Mouse (Mus musculus) heart, embryonic 11.5 days (tissue): ENCODE measurements at regions not wholly inside any gene's neighbourhood (a gene's known extent, or its start where the extent isn't known, plus 50 kb on each side); places are given as distances from the start of the nearest gene placed in this dataset.

Source experiments
- ATAC-seq: fragments of 200-750 bp; cut with Nextera tagmentation; replicated peaks from 2 replicates; pipeline ENCODE4 v1.8.0; 2017; ENCODE audit warnings: moderate library complexity; ENCODE audit not compliant: insufficient number of reproducible peaks, low FRiP score, low TSS enrichment
- H3K27ac ChIP-seq: fragments of 300-500 bp; sonication (generic); 2 replicates; pipeline ENCODE4 v1.5.1; 2014; ENCODE audit warnings: mild to moderate bottlenecking, low read depth, low read length
- H3K27me3 ChIP-seq: fragments of 300-500 bp; sonication (generic); 2 replicates; pipeline ENCODE4 v1.6.1; 2014; ENCODE audit warnings: mild to moderate bottlenecking, low read length, mixed read lengths; ENCODE audit not compliant: control insufficient read depth, insufficient read depth
- H3K36me3 ChIP-seq: fragments of 300-500 bp; sonication (generic); 2 replicates; pipeline ENCODE4 v1.6.1; 2014; ENCODE audit warnings: mild to moderate bottlenecking, low read length, moderate library complexity, mixed read lengths; ENCODE audit not compliant: control insufficient read depth, insufficient read depth
- H3K4me1 ChIP-seq: fragments of 300-500 bp; sonication (generic); 2 replicates; pipeline ENCODE4 v1.6.1; 2014; ENCODE audit warnings: low read length; ENCODE audit not compliant: control insufficient read depth, insufficient read depth
- H3K4me2 ChIP-seq: fragments of 300-500 bp; sonication (generic); 2 replicates; pipeline ENCODE4 v1.6.1; 2014; ENCODE audit warnings: mild to moderate bottlenecking, moderate library complexity
- H3K4me3 ChIP-seq: fragments of 300-500 bp; sonication (generic); 2 replicates; pipeline ENCODE4 v1.5.1; 2014; ENCODE audit warnings: low read depth, low read length
- H3K9ac ChIP-seq: fragments of 300-500 bp; sonication (generic); 2 replicates; pipeline ENCODE4 v1.6.1; 2014; ENCODE audit warnings: mild to moderate bottlenecking, low read depth, low read length, moderate library complexity
- H3K9me3 ChIP-seq: fragments of 300-500 bp; sonication (generic); replicated peaks from 2 replicates; pipeline ENCODE4 v1.6.1; 2016; ENCODE audit warnings: low read length; ENCODE audit not compliant: control insufficient read depth
- WGBS: fragments of 180-500 bp; shearing (Covaris S2); extraction: QIAGEN DNeasy Blood & Tissue Kit; methylation state at CpG from one replicate; pipeline ENCODE4 v1.1.7; 2014; ENCODE audit not compliant: insufficient replicate concordance; 5-methylcytosine and 5-hydroxymethylcytosine counted together

GRCm38 (mm10) chr9:84240491-84240975 lies 315.6 kb downstream of the Bckdhb start:
- H3K4me2 ChIP-seq, result no peak overlapping the region
- ATAC-seq, result no peak
- H3K27me3 ChIP-seq, result no peaks in the 10 kb centered on the region
- no peaks in the 10 kb centered on the region for H3K4me1 ChIP-seq
- 70% methylated on average over 4 of the region's 4 CpGs for WGBS
- no peak overlapping the region for H3K27ac ChIP-seq
- H3K9me3 ChIP-seq, result no peaks in the 10 kb centered on the region
- no peak overlapping the region for H3K9ac ChIP-seq
- no peak overlapping the region for H3K4me3 ChIP-seq
- no peaks in the 10 kb centered on the region for H3K36me3 ChIP-seq

DNA sequence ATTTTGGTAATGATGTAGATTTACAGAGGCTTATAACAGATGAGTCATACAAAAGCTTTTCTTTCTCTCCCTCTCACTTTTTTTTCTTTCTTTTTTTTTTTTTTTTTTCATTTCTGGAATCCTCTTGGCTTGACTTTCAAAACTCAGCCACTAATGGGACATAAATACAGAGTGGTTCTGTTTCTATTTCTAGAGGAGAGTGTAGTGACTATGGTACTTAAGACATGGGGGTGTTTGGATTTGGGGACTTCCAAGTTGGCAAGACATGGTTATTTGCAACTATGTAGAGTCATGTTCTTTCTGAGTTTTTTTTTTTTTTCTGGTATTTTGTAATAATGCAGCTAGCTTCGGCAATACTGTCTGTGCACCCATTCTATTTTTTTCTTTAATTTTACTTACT lies 324.8 kb downstream of the Bckdhb start:
- Histone ChIP-seq H3K9me3 (no peaks in the 10 kb centered on the region), H3K4me1 (no peaks in the 10 kb centered on the region), H3K27me3 (no peaks in the 10 kb centered on the region), H3K36me3 (no peaks in the 10 kb centered on the region), H3K27ac (no peak overlapping the region), H3K4me2 (no peak overlapping the region), H3K9ac (no peak overlapping the region), H3K4me3 (no peak overlapping the region)
- 81% methylated on average over 1 of the region's 1 CpGs for whole genome bisulfite sequencing
- ATAC-seq, result no peak

DNA sequence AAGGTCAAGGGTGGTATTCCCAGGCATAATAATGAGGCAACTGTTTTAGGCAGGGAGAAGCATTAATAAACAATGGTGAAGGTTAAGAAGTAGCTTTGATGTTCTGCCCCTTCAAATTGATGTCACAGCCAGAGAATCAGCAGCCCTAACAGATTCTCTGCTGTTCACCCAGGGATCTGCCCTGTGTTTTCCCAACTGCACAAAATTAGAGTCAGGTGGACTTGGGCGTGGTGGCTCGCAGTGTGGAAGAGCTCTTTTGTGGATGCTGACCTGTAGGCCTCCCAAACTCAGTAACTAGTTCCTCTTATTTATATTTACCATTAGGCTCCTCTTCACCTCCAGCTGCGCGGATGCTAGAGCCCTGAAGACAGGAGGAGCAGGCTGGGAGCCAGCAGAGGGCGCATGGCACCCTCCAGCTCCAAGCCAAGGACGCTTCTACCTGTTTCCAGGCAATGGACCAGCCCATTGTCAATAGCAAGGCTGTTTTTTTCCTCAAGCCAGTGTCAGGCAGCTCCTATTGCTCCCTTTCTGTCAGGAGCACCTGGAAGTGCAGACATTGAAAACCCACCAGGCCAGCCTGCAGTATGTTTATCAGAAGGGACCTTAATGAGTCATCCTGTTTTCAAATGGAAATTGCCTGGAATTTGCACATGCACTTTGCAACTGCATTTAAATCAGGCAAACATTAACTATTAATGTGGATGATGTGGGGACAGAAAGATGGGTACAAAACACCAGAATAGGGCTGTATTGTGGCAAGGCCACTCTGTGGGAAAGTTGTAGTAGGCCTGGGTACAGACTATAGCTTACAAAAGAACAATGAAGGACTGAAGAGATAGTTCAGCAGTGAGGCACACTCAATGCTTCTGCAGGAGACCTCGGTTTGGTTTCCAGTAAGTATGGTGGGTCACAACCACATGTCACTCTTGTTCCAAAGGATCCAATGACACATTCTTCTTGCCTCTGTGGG lies 328.4 kb downstream of the Bckdhb start:
- H3K36me3 ChIP-seq, result no peaks in the 10 kb centered on the region
- ATAC-seq, result no peak
- no peaks in the 10 kb centered on the region for H3K4me1 ChIP-seq
- H3K27me3 ChIP-seq, result no peaks in the 10 kb centered on the region
- WGBS, result 21% methylated on average over 7 of the region's 7 CpGs
- no peak overlapping the region for H3K4me3 ChIP-seq
- H3K9me3 ChIP-seq, result no peaks in the 10 kb centered on the region
- H3K27ac ChIP-seq, result no peak overlapping the region
- no peak overlapping the region for H3K4me2 ChIP-seq
- H3K9ac ChIP-seq, result no peak overlapping the region

DNA sequence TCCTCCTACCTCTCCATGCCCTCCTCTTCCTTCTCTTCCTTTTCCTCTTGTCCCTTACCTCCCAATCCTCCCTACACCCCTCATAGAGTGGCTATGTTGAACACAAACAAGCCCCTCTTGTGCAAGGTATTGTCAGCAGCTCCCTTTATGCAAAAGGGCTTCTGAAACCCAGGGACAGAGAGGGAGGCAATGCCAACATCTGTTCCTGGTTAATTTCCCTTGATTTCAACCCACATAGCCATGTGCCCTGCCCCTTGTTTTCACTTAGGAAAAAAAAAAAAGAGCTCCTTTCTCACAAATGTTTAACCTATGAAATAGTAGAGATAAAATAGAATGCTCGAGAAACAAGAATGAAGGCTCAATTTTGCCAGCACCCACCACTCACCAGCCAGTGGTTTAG lies 333.5 kb downstream of the Bckdhb start:
- Histone ChIP-seq H3K9ac (no peak overlapping the region), H3K9me3 (no peaks in the 10 kb centered on the region), H3K4me2 (no peak overlapping the region), H3K36me3 (no peaks in the 10 kb centered on the region), H3K27ac (no peak overlapping the region), H3K27me3 (no peaks in the 10 kb centered on the region), H3K4me3 (no peak overlapping the region), H3K4me1 (no peaks in the 10 kb centered on the region)
- WGBS, result 56% methylated on average over 1 of the region's 1 CpGs
- no peak for ATAC-seq

- H3K4me1 ChIP-seq, result no peaks in the 10 kb centered on the region
- no peak overlapping the region for H3K4me2 ChIP-seq
- no peak overlapping the region for H3K9ac ChIP-seq
- no peak overlapping the region for H3K27ac ChIP-seq
- no peak overlapping the region for H3K4me3 ChIP-seq
- ATAC-seq, result no peak
- no peaks in the 10 kb centered on the region for H3K36me3 ChIP-seq
- no peaks in the 10 kb centered on the region for H3K27me3 ChIP-seq
- no peaks in the 10 kb centered on the region for H3K9me3 ChIP-seq
These were observed 334.8 kb downstream of the Bckdhb start for GRCm38 (mm10) chr9:84259751-84260150.

DNA sequence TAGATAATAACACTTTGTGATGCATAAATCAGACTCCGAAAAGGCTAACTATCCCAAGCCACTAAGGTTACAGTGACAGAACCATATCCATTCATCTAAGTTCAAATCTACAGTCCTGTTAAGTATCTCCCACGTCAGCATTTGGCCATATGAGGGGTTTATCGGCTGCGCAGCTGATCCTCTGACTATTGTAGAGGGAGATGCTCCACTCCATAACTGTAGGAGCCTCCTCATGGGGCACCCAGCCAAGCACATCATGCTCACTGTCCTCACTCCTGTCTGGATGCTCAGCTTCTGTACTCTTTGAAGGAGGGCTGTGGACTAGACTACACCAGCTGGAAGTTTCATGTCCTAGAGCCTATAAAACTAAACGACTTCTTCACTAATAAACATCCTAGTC lies 337.2 kb downstream of the Bckdhb start:
- Histone ChIP-seq H3K36me3 (no peaks in the 10 kb centered on the region), H3K9ac (no peak overlapping the region), H3K4me1 (no peaks in the 10 kb centered on the region), H3K4me3 (no peak overlapping the region), H3K27ac (no peak overlapping the region), H3K9me3 (no peaks in the 10 kb centered on the region), H3K4me2 (no peak overlapping the region), H3K27me3 (no peaks in the 10 kb centered on the region)
- 69% methylated on average over 5 of the region's 5 CpGs for WGBS
- ATAC-seq, result no peak

- Histone ChIP-seq H3K4me1 (no peaks in the 10 kb centered on the region), H3K9me3 (no peaks in the 10 kb centered on the region), H3K36me3 (no peaks in the 10 kb centered on the region), H3K27me3 (no peaks in the 10 kb centered on the region), H3K4me3 (no peak overlapping the region), H3K9ac (no peak overlapping the region), H3K27ac (no peak overlapping the region), H3K4me2 (no peak overlapping the region)
- ATAC-seq, result no peak
- WGBS, result 53% methylated on average over 7 of the region's 7 CpGs
These were observed 342.0 kb downstream of the Bckdhb start for GRCm38 (mm10) chr9:84266974-84267373.

DNA sequence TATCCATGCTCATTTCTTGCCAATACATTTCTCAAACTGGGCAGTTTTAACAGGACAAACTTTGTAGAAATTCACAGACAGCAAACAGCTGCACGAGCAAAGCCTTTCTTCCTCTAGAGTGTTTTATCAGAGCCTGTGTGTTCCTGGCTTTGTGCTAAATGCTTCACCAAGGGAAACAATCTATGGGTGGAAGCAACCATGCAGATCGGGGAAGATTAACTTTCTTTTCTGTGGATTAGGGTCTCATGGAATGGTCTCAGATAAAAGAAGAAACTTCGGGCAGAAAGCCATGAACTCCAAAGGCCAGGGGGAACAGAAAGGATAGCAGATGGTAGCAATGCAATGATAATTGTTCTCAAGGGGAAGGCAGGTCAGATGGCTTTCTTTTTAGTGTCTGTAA lies 349.7 kb downstream of the Bckdhb start:
- 59% methylated on average over 3 of the region's 3 CpGs for WGBS

GRCm38 (mm10) chr9:84278295-84278694 lies 353.4 kb downstream of the Bckdhb start:
- no peak overlapping the region for H3K4me2 ChIP-seq
- ATAC-seq, result no peak
- peaks cover 6% of the 10 kb centered on the region; the same call in 1 of the 2 replicates for H3K9me3 ChIP-seq
- no peak overlapping the region for H3K27ac ChIP-seq
- no peaks in the 10 kb centered on the region for H3K36me3 ChIP-seq
- H3K4me1 ChIP-seq, result no peaks in the 10 kb centered on the region
- no peak overlapping the region for H3K4me3 ChIP-seq
- H3K9ac ChIP-seq, result no peak overlapping the region
- H3K27me3 ChIP-seq, result no peaks in the 10 kb centered on the region
- whole genome bisulfite sequencing, result 79% methylated on average over 4 of the region's 4 CpGs

More for the DNA sequence above, 349.7 kb downstream of the Bckdhb start:
- Histone ChIP-seq H3K27me3 (no peaks in the 10 kb centered on the region), H3K4me1 (no peaks in the 10 kb centered on the region), H3K9ac (no peak overlapping the region), H3K4me3 (no peak overlapping the region), H3K9me3 (no peaks in the 10 kb centered on the region), H3K4me2 (no peak overlapping the region), H3K27ac (no peak overlapping the region), H3K36me3 (no peaks in the 10 kb centered on the region)
- no peak for ATAC-seq
